Mouse (Mus musculus) spleen, adult 2 months (tissue): ENCODE measurements at regions not wholly inside any gene's neighbourhood (a gene's known extent, or its start where the extent isn't known, plus 50 kb on each side); places are given as distances from the start of the nearest gene placed in this dataset.

Experiments
- CTCF ChIP-seq: fragments of 200-500 bp; IDR thresholded peaks from 2 replicates; pipeline ENCODE4 v1.5.1; 2011; ENCODE audit warnings: mild to moderate bottlenecking, inconsistent platforms; ENCODE audit not compliant: insufficient read depth, insufficient read length, insufficient replicate concordance; ENCODE audit errors: extremely low read depth
- POLR2A ChIP-seq: fragments of 200-500 bp; IDR thresholded peaks from 2 replicates; pipeline ENCODE4 v1.6.1; 2011; ENCODE audit warnings: low read depth, low read length, inconsistent platforms

DNA sequence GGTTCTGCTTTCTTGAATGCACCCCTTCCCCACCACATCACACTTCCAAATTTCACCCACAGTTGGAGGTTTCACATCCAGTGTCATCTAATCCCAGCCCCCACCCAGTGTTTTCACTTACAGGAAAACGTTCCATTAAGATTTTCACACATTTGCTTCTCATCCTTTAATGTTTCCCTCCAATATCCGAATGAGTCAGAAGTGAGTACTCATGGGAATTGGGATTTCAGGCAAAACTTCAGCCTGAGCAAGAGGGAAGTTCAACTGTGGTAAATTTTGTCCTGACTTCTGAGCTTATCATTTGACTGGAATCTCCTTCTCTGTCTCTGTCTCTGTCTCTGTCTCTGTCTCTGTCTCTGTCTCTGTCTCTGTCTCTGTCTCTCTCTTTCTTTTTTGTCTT is 350.3 kb upstream of the Klf4 start:
- TF ChIP-seq CTCF (no peak), POLR2A (no peak)
